Mouse (Mus musculus): Measurements from ENCODE around the gene Faah.

Gene Faah

DNA sequence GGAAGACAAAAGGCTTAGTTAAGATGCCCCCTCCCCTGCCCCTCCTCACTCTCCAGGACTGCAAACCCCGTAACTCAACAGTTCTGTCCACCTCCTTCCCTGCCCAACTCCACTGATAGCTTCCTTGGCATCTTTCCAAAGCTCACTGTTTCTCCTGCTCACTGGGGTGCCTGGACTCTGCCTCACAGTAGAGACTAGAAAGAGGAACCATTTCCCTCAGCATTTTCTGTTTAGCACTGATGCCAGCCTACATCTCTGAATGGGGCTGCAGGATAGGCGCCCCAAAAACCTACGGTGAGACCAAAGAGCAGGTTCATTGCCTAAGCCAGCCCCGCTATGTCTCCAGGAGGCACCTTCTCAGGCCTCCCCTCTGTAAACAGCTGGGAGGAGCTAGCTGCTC, 16.5 kb downstream of the Faah start:
- no peak for DNase-seq (ENCODE audit: low spot score in 2 of 2)

DNA sequence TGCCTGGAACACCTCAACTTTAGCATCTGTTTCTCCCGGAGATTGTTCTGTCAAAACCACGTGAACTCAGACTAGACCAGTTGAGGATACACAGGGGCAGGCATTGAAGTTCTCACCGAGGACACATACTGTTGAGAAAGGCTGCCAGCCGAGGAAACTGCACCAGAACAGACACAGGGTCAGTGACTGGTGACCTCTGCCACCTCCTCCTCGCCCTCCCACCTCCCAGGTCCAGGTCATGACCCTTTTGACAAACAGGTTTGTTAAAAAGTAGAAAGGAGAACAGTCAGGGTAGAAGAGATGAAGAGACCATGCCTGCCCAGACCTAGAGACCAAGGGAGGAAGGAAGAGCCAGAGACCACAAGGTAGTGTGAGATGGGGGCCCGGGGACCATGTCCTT, 17.1 kb downstream of the Faah start:
- no peak for DNase-seq (ENCODE audit: low spot score in 2 of 2)

GRCm38 (mm10) chr4:115996729-115997128, 21.0 kb downstream of the Faah start:
- DNase-seq (ENCODE audit: low spot score in 2 of 2): no peak

DNA sequence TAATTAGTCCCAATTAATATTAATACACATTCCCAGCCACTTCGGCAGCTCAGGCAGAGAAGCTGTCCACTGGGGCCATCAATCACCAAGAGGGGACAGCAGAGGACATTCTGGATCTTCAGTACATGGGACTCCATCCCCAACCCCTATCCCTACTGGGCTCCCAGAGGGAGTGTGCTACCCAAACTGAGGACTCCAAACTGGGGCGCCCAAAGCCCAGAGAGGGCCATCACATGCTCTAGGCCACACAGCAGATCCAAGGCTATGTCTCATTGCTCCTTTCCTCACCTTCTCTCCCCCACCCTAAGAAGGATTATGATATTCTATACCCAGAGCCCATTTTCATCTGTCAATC, 22.4 kb downstream of the Faah start:
- DNase-seq (ENCODE audit: low spot score in 2 of 2): no peak

- no peak for DNase-seq (ENCODE audit: low spot score in 2 of 2)
These were observed 22.9 kb downstream of the Faah start for GRCm38 (mm10) chr4:115994662-115995375.

GRCm38 (mm10) chr4:115989382-115989781, 28.3 kb downstream of the Faah start:
- no peak for DNase-seq (ENCODE audit: low spot score in 2 of 2)

DNA sequence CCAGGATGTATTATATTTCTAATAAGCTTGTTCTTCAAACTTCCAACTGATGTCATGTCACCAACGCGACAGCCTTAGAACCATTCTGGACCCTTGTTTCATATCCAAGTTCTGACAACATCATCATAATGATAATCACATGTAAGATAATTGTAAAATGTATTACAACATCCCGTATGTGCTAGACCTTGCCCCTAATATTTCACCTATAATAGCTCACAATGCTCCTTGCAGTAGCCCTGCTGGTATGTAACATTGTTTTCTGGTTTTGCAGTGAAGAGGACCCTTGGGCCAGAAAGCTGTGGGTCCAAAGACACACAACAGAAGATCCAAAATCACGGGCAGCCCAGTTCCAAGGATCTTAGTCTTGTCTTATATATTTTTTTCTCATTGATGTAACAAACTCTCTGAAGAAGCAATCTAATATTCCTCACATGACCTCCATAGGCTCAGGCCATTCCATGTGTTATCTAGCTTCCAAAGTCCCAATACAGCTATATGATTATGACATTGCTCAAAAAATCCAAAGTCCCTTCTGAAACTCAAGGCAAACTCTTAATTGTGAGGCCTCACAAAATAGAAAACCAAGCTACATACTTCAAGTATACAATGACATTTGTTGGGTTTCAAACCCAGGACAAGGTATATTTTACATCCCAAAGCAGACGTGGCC, 29.7 kb downstream of the Faah start:
- no peak for DNase-seq (ENCODE audit: low spot score in 2 of 2)

DNA sequence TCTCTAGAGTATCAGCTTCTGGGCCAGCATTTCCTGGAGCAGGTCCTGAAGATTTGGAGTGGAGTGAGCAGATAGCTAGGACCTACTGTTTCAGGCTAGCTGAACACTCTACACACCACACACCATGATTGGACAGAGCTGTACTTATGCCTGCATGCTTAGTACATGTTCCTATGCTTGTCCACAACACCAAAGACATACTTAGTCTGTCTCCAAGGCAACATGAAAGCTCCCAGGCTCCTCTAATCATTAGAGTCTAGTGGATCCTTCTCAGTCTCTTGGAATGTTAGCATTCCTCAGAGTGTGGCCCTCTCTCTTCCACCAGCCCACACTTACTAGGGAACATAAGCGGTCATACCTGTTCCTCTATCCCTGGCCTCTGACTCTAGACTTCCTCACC, 30.3 kb downstream of the Faah start:
- no peak for DNase-seq (ENCODE audit: low spot score in 2 of 2)

GRCm38 (mm10) chr4:115984967-115985366, 32.8 kb downstream of the Faah start:
- DNase-seq (ENCODE audit: low spot score in 2 of 2): no peak

DNA sequence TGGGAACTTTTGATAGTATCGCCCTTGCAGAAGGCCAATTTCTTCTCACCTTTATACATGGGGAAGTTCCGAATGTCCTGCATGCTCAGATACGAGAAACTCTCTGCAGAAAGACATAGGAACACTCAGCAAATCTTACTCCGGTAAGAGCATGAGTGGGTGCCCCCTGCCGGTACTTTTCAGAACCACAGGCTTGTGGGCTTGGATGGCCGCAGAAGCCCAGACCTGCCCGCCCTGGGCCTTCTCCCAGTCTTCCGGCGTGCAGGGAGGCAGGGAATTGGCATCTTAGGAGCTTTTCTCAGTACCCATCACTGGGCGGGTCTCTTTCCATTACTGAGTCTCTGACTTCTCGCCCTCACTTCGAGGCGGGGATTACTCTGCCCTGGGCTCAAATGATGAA, 33.6 kb downstream of the Faah start:
- peak; percentile 80 to 82 for DNase-seq (ENCODE audit: low spot score in 2 of 2)

DNA sequence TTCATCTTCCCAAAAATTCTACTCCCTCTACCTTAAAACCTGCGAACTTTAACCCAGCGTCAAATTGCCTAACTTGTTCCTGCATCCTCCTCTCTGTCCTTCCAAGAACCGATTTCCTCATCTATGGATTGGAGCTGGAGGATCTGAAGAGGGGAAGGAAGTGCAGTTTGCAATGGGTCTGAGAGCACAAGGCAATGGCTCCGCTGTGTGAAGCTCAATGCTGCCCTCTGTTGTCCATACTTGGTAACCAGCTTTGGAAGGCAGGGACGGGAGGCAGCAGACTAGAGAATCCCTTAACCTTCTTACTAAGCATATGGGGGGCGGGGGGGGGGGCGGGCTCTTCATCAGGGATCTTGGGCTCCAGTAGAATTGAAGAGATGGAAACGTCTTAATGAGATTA, 37.0 kb downstream of the Faah start:
- peak; percentile 47 to 64 for DNase-seq (ENCODE audit: low spot score in 2 of 2)

GRCm38 (mm10) chr4:115979437-115979836, 38.3 kb downstream of the Faah start:
- DNase-seq (ENCODE audit: low spot score in 2 of 2): no peak

GRCm38 (mm10) chr4:115978911-115979310, 38.8 kb downstream of the Faah start:
- DNase-seq (ENCODE audit: low spot score in 2 of 2): no peak

DNA sequence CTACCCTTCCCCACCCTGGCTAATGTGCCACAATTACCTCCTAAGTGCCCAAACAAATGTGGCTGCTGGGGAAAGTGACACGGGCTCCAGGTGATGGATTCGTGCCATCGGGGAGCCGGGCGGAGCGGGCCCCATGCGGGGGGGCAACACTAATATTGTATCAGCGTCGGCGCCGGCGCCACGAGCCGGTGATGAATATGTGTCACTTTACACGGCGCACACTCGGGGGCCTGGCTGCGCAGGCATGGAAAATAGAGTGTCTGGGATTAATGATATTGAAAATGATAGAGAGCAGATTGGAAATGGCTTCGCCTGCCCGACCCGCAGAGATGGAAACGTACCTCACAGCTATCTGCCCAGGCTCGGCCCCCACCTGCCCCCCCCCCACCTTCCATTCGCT, 45.2 kb downstream of the Faah start:
- no peak for DNase-seq (ENCODE audit: low spot score in 2 of 2)

DNA sequence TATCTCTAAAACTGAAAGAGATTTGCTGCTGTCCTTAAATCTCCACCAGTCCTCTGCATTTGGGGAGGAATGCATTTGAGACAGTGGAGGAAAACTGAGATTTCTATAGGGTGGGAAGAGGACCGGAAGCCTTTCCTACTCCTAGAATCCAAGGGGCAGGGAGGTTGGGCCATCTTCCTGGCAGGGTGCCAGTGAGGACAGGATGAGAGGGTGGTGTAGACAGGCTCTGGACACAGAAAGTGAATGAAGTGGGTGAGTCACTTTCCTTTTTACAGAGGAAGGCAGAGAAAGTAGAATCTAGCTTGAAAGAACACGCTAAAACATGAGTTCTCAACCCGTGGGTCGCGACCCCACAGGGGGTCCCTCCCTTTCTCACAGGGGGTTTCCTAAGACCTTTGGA, 53.3 kb downstream of the Faah start:
- DNase-seq (ENCODE audit: low spot score in 2 of 2): no peak

DNA sequence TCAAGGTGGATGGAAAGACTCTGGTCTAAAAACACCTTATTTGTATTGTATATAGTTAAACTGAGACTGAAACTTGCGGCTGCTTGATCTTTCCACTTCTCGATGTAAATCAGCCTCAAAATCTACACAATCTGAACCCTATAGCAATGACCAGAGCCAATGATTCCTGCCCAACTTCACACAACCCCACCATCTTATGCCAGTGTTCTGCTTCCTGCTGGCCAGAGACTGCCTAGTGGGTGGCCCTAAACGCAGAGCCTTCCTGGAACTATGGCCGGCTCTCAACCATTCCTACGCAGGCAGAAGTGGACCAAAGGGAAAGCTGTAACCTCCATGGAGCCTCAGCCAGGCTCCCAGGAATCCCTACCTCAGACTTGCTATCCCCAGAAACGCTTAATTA, 54.0 kb downstream of the Faah start:
- no peak for DNase-seq (ENCODE audit: low spot score in 2 of 2)

DNA sequence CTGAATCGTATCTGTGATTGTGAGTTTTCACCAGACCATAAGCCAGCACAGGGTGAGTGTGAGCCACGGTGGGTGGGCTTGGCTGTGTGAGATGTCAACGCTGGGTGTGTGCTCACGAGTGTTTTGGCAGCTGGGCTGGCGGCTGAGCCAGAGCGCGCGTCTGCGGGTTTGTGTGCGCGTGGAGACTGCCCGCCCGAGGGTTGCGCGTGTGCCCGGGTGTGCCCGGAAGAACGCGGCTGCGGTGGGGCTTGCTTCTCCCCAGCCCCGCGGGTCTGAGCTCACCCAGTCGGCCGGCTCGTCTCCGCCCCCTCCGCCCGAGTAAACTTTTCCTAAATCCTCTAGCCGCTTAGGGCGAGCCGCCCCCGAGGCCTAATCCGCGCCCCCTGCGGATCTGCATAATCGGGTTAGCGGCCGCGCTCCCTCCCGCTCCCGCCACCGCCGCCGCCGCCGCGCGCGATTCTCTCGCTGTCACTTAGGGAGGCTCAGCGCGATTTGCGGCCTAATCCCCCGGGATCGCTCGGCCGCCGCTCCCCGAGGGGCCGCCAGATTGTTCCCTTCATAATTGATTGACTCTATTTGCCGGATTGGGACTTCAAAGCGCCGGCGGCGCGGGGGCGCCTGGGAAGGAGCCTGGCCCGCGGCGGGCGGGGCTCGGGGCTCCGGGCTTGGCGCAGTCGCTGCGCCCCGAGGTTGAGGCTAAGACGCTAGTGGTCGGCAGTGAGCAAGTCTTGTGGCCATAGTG, 54.9 kb downstream of the Faah start:
- DNase-seq (ENCODE audit: low spot score in 2 of 2): peak; percentile 16 to 19

- DNase-seq (ENCODE audit: low spot score in 2 of 2): no peak
These were observed 55.7 kb downstream of the Faah start for GRCm38 (mm10) chr4:115961991-115962390.

DNA sequence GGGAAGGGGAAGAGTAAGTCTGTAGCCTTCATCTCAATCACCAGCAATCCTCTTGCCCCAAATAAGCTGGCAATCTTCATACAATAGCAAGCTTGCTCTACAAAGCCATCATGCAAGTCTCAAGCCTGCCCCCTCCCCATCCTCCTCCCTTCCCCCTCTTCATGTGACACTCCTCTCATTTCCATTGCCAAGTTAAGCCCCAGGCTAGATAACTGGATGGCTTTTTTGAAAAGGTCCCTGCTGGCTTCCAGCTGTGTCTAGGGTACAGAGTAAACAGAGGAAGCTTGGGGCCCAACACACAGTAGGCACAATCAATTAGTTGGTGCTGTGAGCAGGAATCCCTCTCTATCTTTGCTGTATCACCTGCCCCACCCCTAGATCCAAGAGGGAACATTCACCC, 58.2 kb downstream of the Faah start:
- no peak for DNase-seq (ENCODE audit: low spot score in 2 of 2)

DNA sequence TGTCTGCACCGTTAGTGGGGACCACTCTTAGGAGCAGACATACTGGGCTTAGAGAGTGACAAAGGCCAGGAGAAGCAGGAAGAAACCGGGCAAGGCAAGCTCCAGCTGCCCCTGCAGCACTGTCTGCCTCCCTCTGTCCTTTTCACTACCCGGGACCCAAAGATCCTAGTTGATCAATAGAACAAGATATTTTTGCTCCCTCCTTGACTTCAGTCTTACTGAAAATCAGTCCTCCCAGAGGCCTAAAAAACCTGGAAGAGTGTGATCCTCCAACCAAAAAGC, 62.3 kb downstream of the Faah start:
- no peak for DNase-seq (ENCODE audit: low spot score in 2 of 2)

GRCm38 (mm10) chr4:115954656-115955493, 62.9 kb downstream of the Faah start:
- no peak for DNase-seq (ENCODE audit: low spot score in 2 of 2)

DNA sequence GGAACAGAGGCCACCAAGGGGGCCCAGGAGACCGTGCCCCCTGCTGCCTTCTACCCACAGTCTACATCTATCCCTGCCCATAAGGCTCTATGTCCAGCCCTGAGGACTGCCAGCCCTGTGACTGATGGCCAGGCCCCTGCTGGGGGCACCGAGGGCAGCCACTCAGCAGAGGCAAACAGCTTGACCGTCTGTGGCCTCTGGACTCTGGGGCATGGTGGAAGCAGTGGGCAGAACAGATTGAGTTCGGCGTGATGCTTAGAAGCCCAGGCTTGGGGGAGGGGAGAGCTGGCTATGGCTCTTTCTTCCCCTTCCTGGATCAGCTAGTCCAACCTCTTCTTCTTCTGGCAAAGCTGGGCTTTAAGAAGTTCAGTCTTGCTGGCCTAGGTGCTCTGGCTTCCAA, 64.2 kb downstream of the Faah start:
- DNase-seq (ENCODE audit: low spot score in 2 of 2): no peak
